Mouse (Mus musculus) CH12F3 (cell line): ENCODE measurements at regions not wholly inside any gene's neighbourhood (a gene's known extent, or its start where the extent isn't known, plus 50 kb on each side); places are given as distances from the start of the nearest gene placed in this dataset.

ENCODE experiments used
- in situ Hi-C: fragments of 300-500 bp; cut with MboI; formaldehyde crosslinking; loops from 2 replicates; pipeline ENCODE4 v1.14.3; 2020; ENCODE audit warnings: low sequenced_read_pairs

- in situ Hi-C loops = no loop called here
Observed at GRCm38 (mm10) chr13:112152614-112153550, 135.4 kb upstream of the Ankrd55 start.

- in situ Hi-C loops = no loop called here
Observed at GRCm38 (mm10) chr13:112153681-112154127, 134.5 kb upstream of the Ankrd55 start.

- in situ Hi-C loops = no loop called here
Observed at GRCm38 (mm10) chr13:112159430-112160172, 128.7 kb upstream of the Ankrd55 start.

- in situ Hi-C loops = no loop called here
Observed at GRCm38 (mm10) chr13:112160173-112160641, 128.0 kb upstream of the Ankrd55 start.

- in situ Hi-C loops = no loop called here
Observed at GRCm38 (mm10) chr13:112160726-112161125, 127.5 kb upstream of the Ankrd55 start.

- in situ Hi-C loops = no loop called here
Observed at GRCm38 (mm10) chr13:112161886-112162285, 126.4 kb upstream of the Ankrd55 start.

- in situ Hi-C loops = no loop called here
Observed at GRCm38 (mm10) chr13:112165921-112166320, 122.3 kb upstream of the Ankrd55 start.

GRCm38 (mm10) chr13:112166338-112166802 is 121.9 kb upstream of the Ankrd55 start:
- in situ Hi-C loops = no loop called here

- in situ Hi-C loops = no loop called here
Observed at GRCm38 (mm10) chr13:112168468-112168867, 119.8 kb upstream of the Ankrd55 start.

GRCm38 (mm10) chr13:112170872-112171271 is 117.4 kb upstream of the Ankrd55 start:
- in situ Hi-C loops = no loop called here

- in situ Hi-C loops = no loop called here
Observed at GRCm38 (mm10) chr13:112171940-112172715, 116.1 kb upstream of the Ankrd55 start.

- in situ Hi-C loops = no loop called here
Observed at GRCm38 (mm10) chr13:112173973-112174372, 114.3 kb upstream of the Ankrd55 start.

- in situ Hi-C loops = no loop called here
Observed at GRCm38 (mm10) chr13:112178031-112178430, 110.2 kb upstream of the Ankrd55 start.

GRCm38 (mm10) chr13:112183996-112184395 is 104.3 kb upstream of the Ankrd55 start:
- in situ Hi-C loops = no loop called here

- in situ Hi-C loops = no loop called here
Observed at GRCm38 (mm10) chr13:112185116-112185515, 103.1 kb upstream of the Ankrd55 start.

GRCm38 (mm10) chr13:112187226-112187625 is 101.0 kb upstream of the Ankrd55 start:
- in situ Hi-C loops = no loop called here

- in situ Hi-C loops = no loop called here
Observed at GRCm38 (mm10) chr13:112188313-112188712, 99.9 kb upstream of the Ankrd55 start.

GRCm38 (mm10) chr13:112188741-112189476 is 99.3 kb upstream of the Ankrd55 start:
- in situ Hi-C loops = no loop called here

- in situ Hi-C loops = no loop called here
Observed at GRCm38 (mm10) chr13:112189605-112190004, 98.6 kb upstream of the Ankrd55 start.
